Mouse (Mus musculus) spleen, postnatal 4 days (tissue): Measurements from ENCODE around the gene Gm13275.
A peak's percentile ranks its signal among the peaks of the same experiment; 100 is the strongest.
"Not testable (repeated sequence)": the region's sequence is repeated elsewhere in the genome, so short reads cannot be mapped to it uniquely, and the experiment has no call there.

Experiments
- DNase-seq, 2 experiments: peaks; one replicate each; pipeline ENCODE4 v3.0.0; 2022; ENCODE audit warnings: low spot score in 2 of 2

Gm13275 gene

GRCm38 (mm10) chr4:88793936-88794675 is at the start of gene Gm13275:
Gene Gm13275 (plus strand): TSS chr4:88794487.
- peak; percentile 59 to 89 for DNase-seq

GRCm38 (mm10) chr4:88749926-88750325 is 44.4 kb upstream of the Gm13275 start:
- no peak for DNase-seq

- DNase-seq, result peak; percentile 74 to 92
These were observed 39.4 kb upstream of the Gm13275 start, which contains the start of gene Gm13271 for GRCm38 (mm10) chr4:88754818-88755340. Gene Gm13271 (plus strand): TSS chr4:88754868.

DNA sequence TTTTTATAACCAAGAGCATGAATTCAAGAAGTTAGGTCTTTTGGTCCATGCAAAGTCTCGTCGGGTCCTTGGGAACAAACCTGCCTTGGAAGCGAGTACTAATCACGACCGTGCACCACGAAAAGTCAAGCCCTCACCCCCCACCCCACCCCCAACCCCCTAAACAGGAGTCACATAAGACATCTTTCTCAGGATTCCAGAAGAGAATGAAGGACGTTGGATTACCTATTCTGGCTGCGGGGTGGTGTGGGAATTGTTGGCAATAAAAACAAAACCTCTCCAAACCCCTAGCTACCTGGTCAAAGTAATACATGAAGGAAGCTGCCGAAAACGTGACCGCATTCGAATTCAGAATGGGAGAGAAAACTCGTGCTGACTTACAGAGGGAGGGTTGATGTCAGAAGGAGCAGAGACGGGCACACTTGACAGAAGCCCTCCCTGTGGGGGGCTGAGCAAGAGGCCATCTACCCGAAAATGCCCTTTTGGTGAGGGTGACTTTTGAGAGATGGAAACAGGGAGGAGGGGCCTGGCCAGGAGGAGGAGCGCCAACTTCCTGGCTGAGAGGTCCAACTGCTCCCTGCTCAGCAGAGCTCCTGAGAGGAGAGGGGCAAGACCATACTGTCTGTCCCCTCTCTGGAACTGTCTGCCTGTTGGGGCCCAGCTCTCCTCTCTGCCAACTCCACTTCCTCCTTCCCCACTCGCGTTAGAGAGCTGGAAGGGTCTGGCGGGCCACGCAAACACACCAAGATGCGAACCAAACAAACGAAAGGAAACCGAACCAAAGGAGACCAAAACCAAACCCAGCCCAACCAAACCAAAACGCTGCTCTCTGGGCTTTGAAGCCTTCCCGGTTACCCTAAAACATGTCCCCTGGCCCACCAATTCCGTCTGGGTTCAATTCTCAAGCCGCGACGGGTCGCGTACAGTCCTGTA is 37.4 kb upstream of the Gm13275 start:
- peak in 1 of 2 experiments; percentile 64 for DNase-seq

GRCm38 (mm10) chr4:88757628-88758031 is 36.7 kb upstream of the Gm13275 start:
- peak; percentile 82 to 95 for DNase-seq

DNA sequence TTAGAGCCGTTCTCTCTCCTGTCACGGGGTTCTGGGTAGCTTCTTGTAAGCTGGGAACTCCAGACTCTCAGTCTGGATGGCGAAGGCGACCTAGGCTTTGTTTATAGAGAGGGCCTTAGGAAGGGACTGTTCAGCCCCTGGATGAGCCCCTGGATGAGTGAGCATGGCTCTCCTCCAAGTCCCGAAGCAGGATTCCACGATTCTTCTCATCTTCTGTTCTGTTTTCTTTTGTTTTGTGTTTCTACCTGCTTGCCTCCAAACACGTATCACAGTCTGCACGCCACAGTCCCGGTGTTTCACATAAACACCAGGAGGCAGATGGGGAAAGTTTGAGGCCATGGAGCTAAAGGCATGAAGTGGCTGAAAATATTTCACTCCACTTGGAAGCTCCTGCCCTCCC is 35.5 kb upstream of the Gm13275 start:
- DNase-seq, result not testable (repeated sequence)

GRCm38 (mm10) chr4:88759610-88760268 is 34.5 kb upstream of the Gm13275 start, which contains the start of gene Gm13283:
Gene Gm13283 (plus strand): TSS chr4:88760119.
- DNase-seq, result peak; percentile 35 to 82

DNA sequence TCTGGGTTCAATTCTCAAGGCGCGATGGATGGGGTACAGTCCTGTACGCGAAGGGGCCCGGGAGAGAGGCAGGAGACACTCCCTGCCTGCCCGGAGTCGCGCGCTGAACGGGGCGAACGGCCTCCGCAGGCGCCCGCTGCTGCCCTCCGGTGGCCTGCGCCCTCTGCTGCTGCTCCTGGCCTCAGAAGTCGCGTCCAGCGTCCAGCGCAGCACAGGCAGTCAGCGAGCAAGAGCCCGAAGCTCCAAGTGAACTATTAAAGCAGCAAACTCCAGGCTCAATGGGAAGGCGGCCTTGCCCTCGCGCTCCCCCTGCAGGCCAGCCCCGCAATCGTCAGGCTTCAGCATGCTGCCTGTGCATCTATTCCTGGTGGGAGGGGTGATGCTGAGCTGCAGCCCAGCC is 33.9 kb upstream of the Gm13275 start:
- DNase-seq, result peak; percentile 64 to 72

GRCm38 (mm10) chr4:88761776-88762175 is 32.5 kb upstream of the Gm13275 start:
- DNase-seq, result peak; percentile 78 to 93

DNA sequence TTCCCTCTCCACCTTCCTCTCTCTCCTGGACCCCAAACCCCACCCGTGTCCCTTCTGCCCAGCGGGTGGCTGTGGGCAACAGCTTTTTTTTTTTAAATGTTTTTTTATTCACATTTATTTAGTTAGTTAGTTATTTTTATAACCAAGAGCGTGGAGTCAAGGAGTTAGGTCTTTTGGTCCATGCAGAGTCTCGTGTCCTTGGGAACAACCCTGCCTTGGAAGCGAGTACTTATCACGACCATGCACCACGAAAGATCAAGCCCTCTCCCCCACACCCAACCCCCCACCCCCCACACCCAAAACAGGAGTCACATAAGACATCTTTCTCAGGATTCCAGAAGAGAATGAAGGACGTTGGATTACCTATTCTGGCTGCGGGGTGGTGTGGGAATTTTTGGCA is 31.9 kb upstream of the Gm13275 start:
- peak in 1 of 2 experiments; percentile 69 for DNase-seq

DNA sequence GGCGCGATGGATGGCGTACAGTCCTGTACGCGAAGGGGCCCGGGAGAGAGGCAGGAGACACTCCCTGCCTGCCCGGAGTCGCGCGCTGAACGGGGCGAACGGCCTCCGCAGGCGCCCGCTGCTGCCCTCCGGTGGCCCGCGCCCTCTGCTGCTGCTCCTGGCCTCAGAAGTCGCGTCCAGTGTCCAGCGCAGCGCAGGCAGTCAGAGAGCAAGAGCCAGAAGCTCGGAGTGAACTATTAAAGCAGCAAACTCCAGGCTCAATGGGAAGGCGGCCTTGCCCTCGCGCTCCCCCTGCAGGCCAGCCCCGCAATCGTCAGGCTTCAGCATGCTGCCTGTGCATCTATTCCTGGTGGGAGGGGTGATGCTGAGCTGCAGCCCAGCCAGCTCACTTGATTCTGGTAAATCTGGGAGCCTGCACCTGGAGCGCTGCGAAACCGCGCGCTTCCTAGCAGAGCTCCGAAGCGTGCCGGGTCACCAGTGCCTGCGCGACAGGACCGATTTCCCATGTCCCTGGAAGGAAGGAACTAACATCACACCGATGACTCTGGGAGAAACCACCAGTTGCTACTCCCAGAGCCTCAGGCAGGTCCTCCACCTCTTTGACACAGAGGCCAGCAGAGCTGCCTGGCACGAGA is 30.8 kb upstream of the Gm13275 start:
- not testable (repeated sequence) for DNase-seq

DNA sequence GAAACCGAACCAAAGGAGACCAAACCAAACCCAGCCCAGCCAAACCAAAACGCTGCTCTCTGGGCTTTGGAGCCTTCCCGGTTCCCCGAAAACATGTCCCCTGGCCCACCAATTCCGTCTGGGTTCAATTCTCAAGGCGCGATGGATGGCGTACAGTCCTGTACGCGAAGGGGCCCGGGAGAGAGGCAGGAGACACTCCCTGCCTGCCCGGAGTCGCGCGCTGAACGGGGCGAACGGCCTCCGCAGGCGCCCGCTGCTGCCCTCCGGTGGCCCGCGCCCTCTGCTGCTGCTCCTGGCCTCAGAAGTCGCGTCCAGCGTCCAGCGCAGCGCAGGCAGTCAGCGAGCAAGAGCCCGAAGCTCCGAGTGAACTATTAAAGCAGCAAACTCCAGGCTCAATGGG is 20.8 kb upstream of the Gm13275 start, which contains the start of gene Gm13290:
Gene Gm13290 (plus strand): TSS at position 301 of the 400 bp plus-strand sequence.
- not testable (repeated sequence) for DNase-seq

DNA sequence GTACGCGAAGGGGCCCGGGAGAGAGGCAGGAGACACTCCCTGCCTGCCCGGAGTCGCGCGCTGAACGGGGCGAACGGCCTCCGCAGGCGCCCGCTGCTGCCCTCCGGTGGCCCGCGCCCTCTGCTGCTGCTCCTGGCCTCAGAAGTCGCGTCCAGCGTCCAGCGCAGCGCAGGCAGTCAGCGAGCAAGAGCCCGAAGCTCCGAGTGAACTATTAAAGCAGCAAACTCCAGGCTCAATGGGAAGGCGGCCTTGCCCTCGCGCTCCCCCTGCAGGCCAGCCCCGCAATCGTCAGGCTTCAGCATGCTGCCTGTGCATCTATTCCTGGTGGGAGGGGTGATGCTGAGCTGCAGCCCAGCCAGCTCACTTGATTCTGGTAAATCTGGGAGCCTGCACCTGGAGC is 17.7 kb upstream of the Gm13275 start, which contains the start of gene Gm13289:
Gene Gm13289 (plus strand): TSS at position 301 of the 400 bp plus-strand sequence.
- DNase-seq, result not testable (repeated sequence)

GRCm38 (mm10) chr4:88779550-88779949 is 14.7 kb upstream of the Gm13275 start, which contains the start of gene Gm13272:
Gene Gm13272 (plus strand): TSS chr4:88779850.
- DNase-seq, result not testable (repeated sequence)

GRCm38 (mm10) chr4:88780320-88780719 is 14.0 kb upstream of the Gm13275 start:
- peak in 1 of 2 experiments; percentile 62 for DNase-seq

GRCm38 (mm10) chr4:88781831-88782230 is 12.5 kb upstream of the Gm13275 start, which contains the start of gene Ifnz:
Gene Ifnz (plus strand): TSS chr4:88782131.
- not testable (repeated sequence) for DNase-seq

GRCm38 (mm10) chr4:88782335-88782734 is 12.0 kb upstream of the Gm13275 start:
- DNase-seq, result not testable (repeated sequence)

DNA sequence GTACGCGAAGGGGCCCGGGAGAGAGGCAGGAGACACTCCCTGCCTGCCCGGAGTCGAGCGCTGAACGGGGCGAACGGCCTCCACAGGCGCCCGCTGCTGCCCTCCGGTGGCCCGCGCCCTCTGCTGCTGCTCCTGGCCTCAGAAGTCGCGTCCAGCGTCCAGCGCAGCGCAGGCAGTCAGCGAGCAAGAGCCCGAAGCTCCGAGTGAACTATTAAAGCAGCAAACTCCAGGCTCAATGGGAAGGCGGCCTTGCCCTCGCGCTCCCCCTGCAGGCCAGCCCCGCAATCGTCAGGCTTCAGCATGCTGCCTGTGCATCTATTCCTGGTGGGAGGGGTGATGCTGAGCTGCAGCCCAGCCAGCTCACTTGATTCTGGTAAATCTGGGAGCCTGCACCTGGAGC is 8.9 kb upstream of the Gm13275 start, which contains the start of gene Gm13276:
Gene Gm13276 (plus strand): TSS at position 301 of the 400 bp plus-strand sequence.
- not testable (repeated sequence) for DNase-seq

GRCm38 (mm10) chr4:88788402-88788801 is 5.9 kb upstream of the Gm13275 start, which contains the start of gene Gm13277:
Gene Gm13277 (plus strand): TSS chr4:88788632.
- DNase-seq, result peak; percentile 61 to 76

DNA sequence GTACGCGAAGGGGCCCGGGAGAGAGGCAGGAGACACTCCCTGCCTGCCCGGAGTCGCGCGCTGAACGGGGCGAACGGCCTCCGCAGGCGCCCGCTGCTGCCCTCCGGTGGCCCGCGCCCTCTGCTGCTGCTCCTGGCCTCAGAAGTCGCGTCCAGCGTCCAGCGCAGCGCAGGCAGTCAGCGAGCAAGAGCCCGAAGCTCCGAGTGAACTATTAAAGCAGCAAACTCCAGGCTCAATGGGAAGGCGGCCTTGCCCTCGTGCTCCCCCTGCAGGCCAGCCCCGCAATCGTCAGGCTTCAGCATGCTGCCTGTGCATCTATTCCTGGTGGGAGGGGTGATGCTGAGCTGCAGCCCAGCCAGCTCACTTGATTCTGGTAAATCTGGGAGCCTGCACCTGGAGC is 3.0 kb upstream of the Gm13275 start, which contains the start of gene Gm13278:
Gene Gm13278 (plus strand): TSS at position 301 of the 400 bp plus-strand sequence.
- not testable (repeated sequence) for DNase-seq
